Mouse (Mus musculus): ENCODE measurements at regions not wholly inside any gene's neighbourhood (a gene's known extent, or its start where the extent isn't known, plus 50 kb on each side); places are given as distances from the start of the nearest gene placed in this dataset.

- no peak for DNase-seq
These were observed 147.2 kb upstream of the Plscr5 start for GRCm38 (mm10) chr9:92045472-92045905.

GRCm38 (mm10) chr9:92044161-92044560 lies 148.6 kb upstream of the Plscr5 start:
- no peak for DNase-seq

GRCm38 (mm10) chr9:92016521-92016920 lies 176.2 kb upstream of the Plscr5 start:
- no peak for DNase-seq

- no peak for DNase-seq
These were observed 176.8 kb upstream of the Plscr5 start for GRCm38 (mm10) chr9:92015923-92016322.

GRCm38 (mm10) chr9:91988240-91988639 lies 204.5 kb upstream of the Plscr5 start:
- DNase-seq, result no peak

- peak in 1 of 2 experiments; percentile 35 for DNase-seq
These were observed 210.6 kb upstream of the Plscr5 start for GRCm38 (mm10) chr9:91981955-91982621.

GRCm38 (mm10) chr9:91981499-91981898 lies 211.2 kb upstream of the Plscr5 start:
- DNase-seq, result no peak

- DNase-seq, result no peak
These were observed 228.7 kb upstream of the Plscr5 start for GRCm38 (mm10) chr9:91964051-91964450.

GRCm38 (mm10) chr9:91962726-91963125 lies 230.0 kb upstream of the Plscr5 start:
- DNase-seq, result no peak

- DNase-seq, result no peak
These were observed 231.1 kb upstream of the Plscr5 start for GRCm38 (mm10) chr9:91961666-91962065.

GRCm38 (mm10) chr9:91960556-91961325 lies 232.0 kb upstream of the Plscr5 start:
- DNase-seq, result no peak

- DNase-seq, result no peak
These were observed 233.1 kb upstream of the Plscr5 start for GRCm38 (mm10) chr9:91959592-91959991.

- DNase-seq, result no peak
These were observed 233.7 kb upstream of the Plscr5 start for GRCm38 (mm10) chr9:91959076-91959475.

- DNase-seq, result no peak
These were observed 234.3 kb upstream of the Plscr5 start for GRCm38 (mm10) chr9:91958421-91958820.

- no peak for DNase-seq
These were observed 235.7 kb upstream of the Plscr5 start for GRCm38 (mm10) chr9:91957061-91957460.

GRCm38 (mm10) chr9:91948746-91949145 lies 244.0 kb upstream of the Plscr5 start:
- no peak for DNase-seq

GRCm38 (mm10) chr9:91942001-91942400 lies 250.7 kb upstream of the Plscr5 start:
- DNase-seq, result no peak

- no peak for DNase-seq
These were observed 254.0 kb upstream of the Plscr5 start for GRCm38 (mm10) chr9:91938729-91939128.

- no peak for DNase-seq
These were observed 288.7 kb upstream of the Plscr5 start for GRCm38 (mm10) chr9:91904066-91904465.

GRCm38 (mm10) chr9:91900956-91901355 lies 291.8 kb upstream of the Plscr5 start:
- no peak for DNase-seq

- DNase-seq, result no peak
These were observed 315.9 kb upstream of the Plscr5 start for GRCm38 (mm10) chr9:91876823-91877222.

- DNase-seq, result no peak
These were observed 361.2 kb upstream of the Plscr5 start for GRCm38 (mm10) chr9:91831556-91831955.

GRCm38 (mm10) chr9:91823733-91824487 lies 368.8 kb upstream of the Plscr5 start:
- DNase-seq, result no peak
